Mouse (Mus musculus): ENCODE measurements around the gene Krtap10-10.

The Krtap10-10 gene

DNA sequence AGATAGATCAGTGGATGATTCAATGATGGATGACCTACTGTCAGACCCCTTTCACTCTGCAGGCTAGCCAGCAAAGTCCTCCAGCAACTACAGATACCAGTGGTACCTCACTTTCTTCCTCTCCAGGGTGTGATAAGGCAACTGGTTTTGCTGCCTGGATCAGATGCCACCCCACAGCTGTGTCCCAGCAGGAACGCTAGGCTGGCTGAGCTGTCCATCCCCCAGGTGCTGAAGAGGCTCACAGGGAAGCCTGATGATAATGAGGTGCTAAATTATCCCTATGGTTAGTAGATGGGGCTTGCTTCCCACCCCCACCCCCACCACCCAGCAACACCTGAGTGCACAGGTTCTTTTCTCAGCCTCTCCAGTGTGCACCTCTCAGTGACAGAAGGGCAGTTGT lies 31.8 kb downstream of the Krtap10-10 start:
- peak; percentile 8 for DNase-seq (ENCODE audit: low read depth, low spot score)

DNA sequence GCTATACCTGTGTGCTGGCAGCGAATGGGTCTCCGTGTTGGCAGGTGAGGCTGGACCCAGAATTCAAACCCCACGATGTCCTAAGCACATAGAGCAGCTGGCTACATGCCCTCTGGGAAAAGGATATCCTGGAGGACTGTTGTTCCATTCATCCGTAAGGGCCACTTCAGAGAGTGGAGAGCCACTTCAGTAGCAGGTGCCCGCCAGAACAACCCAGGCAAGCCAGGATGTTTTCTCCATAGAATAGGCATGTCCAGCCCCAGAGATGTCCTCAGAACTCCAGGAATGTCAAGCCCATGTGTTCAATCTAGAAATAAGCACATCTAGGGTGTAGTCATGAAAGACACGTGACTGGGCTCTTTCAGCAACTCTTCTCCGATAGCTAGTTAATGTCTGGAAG lies 33.9 kb downstream of the Krtap10-10 start:
- DNase-seq (ENCODE audit: low read depth, low spot score), result no peak

- DNase-seq (ENCODE audit: low read depth, low spot score), result no peak
Observed at GRCm38 (mm10) chr10:77878985-77879384, 43.2 kb downstream of the Krtap10-10 start.

DNA sequence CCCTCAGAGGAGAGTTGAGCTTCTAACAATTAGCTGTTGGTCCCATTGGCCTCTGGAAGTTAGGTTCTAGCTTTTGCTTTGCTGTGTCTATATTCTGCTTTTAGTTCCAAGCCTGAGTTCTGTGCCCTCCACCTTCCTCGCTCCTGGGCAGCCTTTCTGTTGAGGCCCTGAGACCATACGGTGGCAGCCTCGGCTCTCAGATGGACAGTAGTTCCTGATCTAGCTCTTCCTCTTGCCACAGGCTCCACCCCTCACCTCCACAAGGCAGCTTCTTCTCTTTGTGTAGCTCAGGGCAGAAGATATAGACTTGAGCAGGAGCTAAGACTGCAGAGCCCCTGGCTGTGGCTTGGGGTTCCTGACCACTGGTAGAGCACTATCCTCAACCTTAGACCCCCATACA lies 44.6 kb downstream of the Krtap10-10 start:
- no peak for DNase-seq (ENCODE audit: low read depth, low spot score)

DNA sequence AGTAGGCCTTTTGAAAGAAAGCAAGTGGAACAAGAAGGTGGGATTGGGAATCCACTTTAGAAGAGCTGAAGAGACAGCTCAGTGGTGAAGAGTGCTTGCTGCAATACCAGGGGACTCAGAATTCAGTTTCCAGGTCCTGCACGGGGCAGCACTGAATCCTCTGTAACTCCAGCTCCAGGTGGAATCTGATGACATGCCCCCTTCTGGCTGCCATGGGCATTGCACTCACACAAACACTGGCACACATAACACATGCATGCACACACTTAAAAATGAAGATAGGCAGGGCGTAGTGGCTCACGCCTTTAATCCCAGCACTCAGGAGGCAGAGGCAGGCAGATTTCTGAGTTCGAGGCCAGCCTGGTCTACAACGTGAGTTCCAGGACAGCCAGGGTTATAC lies 46.8 kb downstream of the Krtap10-10 start:
- peak; percentile 8 for DNase-seq (ENCODE audit: low read depth, low spot score)

GRCm38 (mm10) chr10:77886007-77886747 lies 50.4 kb downstream of the Krtap10-10 start:
- peak; percentile 43 for DNase-seq (ENCODE audit: low read depth, low spot score)
